12 mouse cellular contexts compared by ENCODE assay signal in genomic region chr9:62610526-62610925, GRCm38 (mm10).
"Had no signal": no experiment of that assay in that cellular context is flagged by ENCODE, and none has a peak within 500 bp of the region (broad histone marks: within the 10 kb centered on the region; RNA-seq: fewer than 3 reads in every experiment).

No protein-coding gene starts in this region.

- H3K27ac ChIP-seq: midbrain, embryonic 10.5 days; neural tube, embryonic 12.5 days; stomach, embryonic 15.5 days; stomach, postnatal 0 days had no signal

- H3K4me3 ChIP-seq: midbrain, embryonic 10.5 days; myocyte; neural tube, embryonic 12.5 days; stomach, embryonic 15.5 days had no signal

- DNase-seq: lung, adult 18-20 months; lung, postnatal 10 days; midbrain, embryonic 14.5 days; right cerebral cortex, postnatal 14 days; thymus, adult 2 months; thymus, postnatal 25 days; thymus, postnatal 4 days had no signal
